Mouse (Mus musculus) hematopoietic stem cell, adult 5-6 weeks (primary cell): ENCODE data around the gene Btd. TPM values are rescaled to one million over a fixed set of nuclear protein-coding genes. Genes with fewer than 3 reads are reported as not detected.

Experiments used
- ATAC-seq, 2 experiments: fragments of 125-278 bp in 1 of 2; replicated peaks in 1 of 2; 2 replicates each; pipeline ENCODE4 v1.8.0; 2016 to 2017; ENCODE audit warnings: inconsistent platforms in 2 of 2, mild to moderate bottlenecking in 2 of 2, moderate number of reproducible peaks in 2 of 2, low read depth in 1 of 2, moderate TSS enrichment in 1 of 2; ENCODE audit not compliant: low FRiP score in 2 of 2, poor library complexity in 2 of 2, severe bottlenecking in 2 of 2, insufficient read depth in 1 of 2, low TSS enrichment in 1 of 2
- total RNA-seq: library from RNA; stranded (forward); fragments of 172-1452, 232-1000 nt; gene quantifications from 2 replicates; pipeline ENCODE4 v1.2.3, GENCODE M21; 2017

Btd gene
- total RNA-seq, 1 experiment from 2014 or later = 23.3 TPM

DNA sequence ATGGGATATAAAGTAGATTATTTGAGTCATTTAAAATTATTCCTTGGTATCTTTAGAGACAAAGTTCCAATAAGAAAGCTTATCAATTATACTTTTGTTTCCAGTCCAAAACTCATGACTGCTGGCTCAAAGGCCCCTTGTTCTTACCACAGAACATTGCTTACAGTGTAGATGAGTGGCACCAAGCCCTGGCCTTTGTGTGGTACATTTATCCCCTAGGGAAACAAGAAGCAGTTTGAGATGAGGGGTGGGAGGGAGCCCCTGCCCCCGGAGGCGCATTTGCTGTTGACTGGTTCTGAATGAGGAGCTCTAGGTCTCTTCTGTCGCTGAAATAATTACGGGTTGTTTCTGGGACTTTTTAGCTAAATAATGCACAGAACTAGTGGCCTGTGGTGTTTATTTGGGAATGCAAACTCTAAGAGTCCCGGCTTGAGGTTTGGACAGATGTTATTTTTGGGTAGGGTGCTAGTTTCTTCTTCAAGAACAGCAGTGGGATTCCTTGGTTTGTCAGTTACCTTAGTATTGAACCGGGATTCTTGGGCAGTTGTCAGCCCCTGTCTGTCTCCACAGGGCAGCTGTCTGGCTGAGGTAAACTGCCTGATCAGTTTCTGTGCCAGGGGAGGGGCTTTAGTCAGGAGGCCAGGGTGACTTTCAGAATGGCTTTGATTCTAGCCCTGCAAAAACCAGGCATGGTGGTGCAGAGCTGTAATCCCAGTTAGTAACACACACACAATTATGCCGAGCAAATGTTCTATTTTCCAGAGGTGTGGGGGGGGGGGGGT, 19.7 kb downstream of the Btd start:
- ATAC-seq = no peak

DNA sequence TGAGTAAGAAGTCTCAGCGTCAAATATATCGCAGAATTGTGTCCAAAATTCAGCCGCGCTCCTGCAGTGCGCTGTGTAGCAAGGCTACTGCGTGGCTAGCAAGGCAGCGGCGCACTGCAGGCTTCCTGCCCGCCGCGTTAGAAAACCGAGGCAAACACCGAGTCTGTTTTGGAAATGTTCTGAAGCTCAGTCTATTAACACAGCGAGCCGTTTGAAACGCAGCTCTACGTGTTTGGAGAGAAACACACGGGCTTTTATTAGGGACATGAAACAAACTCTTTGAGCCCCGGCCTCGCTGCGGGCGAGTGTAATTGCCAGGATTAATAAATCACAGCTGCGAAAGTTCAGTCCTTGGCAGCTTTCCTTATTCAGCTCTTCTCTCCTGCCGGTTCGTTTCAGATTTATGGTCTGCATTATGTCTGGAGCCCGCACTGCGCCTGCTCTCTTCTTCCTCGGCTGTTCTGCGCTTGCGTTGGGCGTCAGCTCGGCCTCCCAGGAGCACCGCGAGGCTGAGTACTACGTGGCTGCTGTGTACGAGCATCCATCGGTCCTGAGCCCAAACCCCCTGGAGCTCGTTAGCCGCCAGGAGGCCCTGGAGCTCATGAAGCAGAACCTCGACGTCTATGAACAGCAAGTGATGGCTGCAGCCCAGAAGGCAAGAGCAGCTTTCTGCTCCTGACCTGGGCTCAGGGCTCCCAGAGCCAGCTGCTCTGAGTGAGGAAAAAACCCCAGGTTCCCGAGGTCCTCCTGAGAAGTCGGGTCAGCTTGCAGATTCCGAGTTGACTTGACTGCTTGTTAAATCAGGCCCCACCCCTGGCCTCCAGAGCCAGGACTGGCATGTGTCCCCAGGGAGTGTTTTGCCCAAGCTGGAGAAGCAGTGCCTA, 21.1 kb downstream of the Btd start:
- ATAC-seq = peak; percentile 54 to 61

DNA sequence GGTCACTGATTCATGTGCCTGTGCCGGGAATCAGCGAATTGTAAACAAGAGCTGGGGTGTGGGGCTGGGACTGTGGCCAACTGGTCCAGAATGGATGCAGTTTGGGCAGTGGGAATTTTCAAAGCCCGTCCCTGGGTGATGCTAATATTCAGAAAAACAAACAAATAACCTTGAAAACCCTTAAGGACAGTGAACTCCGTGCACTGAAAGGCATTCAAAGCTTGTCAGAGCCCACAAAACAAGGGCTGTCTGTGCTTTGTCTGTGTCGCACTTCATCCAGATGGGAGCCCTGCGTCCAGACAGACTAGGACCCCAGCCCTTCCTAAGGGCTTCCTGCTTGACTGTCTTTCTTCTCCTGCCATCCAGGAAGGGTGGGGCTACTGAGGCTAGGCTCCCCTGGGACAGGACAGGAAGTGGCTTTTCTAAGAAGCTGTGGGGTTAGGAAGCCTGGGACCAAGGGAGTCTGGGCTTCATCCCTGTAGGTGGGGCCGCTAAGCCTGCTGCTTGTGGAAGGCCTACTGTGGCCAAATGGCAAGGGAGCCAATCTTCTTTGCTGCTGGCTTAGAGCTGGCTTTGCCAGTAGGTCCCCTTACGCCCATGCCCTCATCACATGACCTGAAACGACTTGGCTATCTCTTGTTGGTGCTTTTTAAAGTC, 21.9 kb downstream of the Btd start:
- ATAC-seq = no peak

DNA sequence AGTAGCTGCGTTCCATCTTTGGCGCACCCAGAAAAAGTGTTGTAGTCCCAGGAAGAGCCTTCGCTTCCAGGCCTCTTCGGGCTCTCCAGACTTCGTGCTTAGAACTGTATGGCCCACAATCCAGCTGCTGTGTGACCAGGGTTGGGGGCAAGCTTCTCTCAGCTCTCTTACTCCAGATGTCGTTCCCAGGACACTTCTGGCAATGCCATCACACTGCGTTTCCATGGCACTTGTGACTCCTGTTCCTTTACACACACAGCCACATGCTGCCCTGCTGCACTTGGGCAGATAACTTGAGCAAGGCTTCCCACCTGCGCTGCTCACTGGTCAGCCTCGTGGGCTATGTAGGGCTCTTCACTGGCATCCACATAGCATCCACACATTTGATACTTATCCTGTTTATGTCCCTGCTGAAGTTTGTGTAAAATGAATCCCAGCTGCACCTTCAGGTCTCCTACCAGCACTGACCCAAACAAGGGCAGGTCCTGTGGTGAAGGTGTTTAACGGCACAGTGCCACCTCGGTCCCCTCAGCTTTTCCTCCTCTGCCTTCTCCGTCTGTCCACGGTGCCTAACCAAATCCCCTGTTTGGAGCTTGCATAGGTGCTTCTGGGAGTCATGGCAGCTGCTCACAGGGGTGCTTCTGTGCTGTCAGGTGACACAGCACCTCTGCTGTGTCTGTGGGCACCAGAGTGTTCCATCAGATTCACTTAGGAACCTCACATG, 22.7 kb downstream of the Btd start:
- ATAC-seq = no peak

DNA sequence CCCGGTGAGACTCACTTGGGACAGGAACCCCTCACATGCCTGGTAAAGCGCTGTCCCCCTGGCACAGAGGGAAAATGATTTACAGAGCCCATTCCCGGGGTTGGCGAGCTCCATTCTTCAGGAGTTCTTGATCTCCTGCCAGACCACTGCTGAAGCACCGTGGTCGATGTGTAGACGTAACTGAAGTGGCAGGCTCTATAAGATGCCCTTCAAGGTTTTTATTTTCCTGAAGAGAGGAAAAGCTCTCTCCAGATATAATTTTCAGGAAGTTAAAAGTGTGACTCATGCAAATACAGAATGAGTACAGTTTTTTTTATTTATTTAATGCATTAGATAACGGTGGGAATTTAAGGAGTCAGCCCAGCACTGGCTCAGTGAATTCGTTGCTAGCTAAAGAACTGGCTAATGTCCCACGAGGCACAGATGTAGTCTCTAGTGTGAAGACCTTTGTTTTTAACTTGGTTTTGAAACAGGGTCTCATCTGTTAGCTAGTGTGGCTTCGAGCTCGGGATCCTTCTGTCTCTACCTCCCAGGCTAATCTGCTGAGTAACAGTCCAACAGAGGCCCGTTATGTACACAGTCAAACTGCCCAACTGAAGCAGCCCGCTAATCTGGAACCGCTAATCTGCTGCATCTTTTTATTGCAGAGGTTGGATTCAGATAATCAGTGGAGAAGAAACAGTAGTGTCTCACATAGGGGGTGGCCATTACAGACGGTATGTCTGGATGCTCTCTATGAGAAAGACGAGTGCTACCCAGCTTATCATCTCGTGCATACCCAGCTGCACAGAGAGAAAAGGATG, 23.5 kb downstream of the Btd start:
- ATAC-seq = no peak

DNA sequence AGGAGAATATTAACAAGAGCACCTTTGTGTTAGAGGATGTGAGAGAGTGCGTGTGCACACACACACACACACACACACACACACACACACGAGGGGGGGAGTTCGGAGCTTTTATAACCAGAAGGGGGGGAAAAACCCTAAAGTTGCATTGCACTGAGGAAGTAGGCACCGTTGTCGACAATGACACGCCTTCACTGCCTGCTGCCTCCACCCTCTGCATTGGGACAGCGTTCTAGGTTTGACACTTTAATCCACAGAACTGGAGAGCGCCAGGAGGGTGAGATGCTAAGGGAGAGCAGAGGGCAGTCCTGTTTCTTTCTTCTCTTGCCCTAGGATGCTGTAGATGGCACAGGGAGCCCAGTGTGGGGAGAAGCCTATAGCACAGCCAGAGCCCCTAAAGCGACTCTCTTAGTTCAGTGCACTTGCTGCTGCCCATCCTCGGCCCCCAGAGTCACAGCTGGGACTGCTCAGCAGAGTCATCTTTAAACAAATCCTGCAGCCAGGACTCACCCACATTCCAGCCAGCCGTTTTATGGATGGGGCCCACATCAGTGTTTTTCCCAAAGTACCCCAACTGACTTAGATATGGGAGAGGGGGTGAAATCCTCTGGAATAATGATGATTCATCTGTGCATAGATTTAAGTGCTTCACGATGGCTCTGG, 24.2 kb downstream of the Btd start:
- no peak for ATAC-seq

DNA sequence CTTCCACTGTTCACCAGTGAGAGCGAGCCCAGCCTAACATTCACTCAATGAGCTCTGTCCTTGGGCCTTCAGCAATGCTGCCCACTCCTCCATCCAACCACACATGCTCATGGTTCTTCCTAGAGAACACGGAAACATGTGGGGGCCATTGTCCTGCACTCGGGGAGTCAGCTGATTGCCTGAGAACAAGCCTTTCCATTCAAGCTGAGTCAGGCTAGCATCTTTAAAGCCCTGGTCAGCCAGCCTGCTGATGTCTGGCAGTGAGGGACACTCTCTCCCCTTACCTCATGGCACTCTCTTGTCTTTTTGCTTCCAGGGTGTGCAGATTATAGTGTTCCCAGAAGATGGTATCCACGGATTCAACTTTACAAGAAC, 24.7 kb downstream of the Btd start:
- ATAC-seq = no peak

DNA sequence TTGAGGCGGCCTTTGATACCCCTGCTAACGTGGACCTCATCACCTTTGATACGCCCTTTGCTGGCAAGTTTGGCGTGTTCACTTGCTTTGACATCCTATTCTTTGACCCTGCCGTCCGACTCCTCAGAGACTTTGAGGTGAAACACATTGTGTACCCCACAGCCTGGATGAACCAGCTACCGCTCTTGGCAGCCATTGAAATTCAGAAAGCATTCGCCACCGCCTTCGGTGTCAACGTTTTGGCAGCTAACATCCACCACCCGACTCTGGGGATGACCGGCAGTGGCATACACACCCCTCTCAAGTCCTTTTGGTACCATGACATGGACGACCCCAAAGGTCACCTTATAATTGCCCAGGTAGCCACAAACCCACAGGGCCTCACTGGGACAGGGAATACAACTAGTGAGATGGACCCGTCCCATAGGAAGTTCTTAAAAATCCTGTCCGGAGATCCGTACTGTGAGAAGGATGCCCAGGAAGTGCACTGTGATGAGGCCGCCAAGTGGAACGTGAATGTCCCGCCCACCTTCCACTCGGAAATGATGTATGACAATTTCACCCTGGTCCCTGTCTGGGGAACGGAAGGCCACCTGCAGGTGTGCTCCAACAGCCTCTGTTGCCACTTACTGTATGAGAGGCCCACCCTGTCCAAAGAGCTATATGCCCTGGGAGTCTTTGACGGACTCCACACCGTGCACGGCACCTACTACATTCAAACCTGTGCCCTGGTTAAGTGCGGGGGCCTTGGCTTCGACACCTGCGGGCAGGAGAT, 26.3 kb downstream of the Btd start:
- no peak for ATAC-seq

DNA sequence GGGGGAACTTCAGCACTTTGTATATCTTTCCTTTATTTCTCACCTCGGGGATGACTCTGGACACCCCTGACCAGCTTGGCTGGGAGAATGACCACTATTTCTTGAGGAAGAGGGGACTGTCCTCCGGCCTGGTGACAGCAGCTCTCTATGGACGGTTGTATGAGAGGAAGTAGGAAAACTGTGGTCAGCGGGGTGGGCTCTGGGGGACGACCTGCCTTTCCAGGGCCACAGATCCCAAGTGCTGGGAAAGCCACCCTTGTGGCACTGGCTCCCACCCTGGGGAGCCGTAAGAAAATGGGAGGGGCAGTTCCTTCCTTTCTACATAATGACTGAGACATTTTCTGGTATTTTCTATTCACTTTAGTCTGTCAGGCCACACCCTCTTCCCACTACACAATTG, 26.9 kb downstream of the Btd start:
- no peak for ATAC-seq

DNA sequence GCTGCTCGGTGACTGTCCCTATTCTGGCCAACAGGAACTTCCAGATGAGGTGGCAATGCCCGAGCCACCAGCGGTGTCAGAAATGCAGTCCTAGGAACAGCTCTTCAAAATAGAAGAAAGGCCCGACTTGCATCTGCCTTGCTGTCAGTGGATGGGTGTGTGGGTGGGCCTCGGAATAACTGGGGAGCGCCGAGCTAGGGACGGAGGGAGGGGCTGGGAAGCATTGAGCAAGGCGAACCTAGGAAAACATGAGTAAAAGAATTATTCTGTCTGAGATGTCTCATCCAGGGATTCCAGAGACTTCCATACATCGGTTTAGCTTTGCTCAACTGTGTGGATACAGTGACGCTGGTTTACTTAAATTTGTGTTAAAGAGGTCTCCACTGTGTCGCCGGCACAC, 27.5 kb downstream of the Btd start:
- ATAC-seq = no peak

DNA sequence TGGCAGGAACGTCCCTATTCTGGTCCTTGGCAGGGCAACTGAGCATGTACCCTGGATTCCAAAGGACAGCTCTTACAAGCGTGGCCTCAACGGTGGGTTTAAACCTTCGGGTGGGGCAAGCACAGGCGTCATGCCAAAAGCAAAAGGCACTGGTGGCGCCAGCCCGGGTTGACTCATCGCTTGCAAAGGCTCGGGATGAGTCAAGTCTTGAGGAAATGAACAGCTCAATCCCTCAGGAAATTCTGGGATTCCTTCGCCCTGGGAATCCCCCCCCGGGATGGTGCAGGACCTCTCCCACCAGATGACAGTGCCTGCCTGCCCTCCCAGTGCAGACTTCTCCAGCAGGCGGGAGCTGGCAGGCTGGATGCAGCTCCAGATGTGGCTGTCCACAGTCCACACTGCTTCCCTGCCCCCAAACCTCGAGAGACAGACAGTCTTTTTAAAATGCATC, 28.4 kb downstream of the Btd start:
- ATAC-seq = no peak

DNA sequence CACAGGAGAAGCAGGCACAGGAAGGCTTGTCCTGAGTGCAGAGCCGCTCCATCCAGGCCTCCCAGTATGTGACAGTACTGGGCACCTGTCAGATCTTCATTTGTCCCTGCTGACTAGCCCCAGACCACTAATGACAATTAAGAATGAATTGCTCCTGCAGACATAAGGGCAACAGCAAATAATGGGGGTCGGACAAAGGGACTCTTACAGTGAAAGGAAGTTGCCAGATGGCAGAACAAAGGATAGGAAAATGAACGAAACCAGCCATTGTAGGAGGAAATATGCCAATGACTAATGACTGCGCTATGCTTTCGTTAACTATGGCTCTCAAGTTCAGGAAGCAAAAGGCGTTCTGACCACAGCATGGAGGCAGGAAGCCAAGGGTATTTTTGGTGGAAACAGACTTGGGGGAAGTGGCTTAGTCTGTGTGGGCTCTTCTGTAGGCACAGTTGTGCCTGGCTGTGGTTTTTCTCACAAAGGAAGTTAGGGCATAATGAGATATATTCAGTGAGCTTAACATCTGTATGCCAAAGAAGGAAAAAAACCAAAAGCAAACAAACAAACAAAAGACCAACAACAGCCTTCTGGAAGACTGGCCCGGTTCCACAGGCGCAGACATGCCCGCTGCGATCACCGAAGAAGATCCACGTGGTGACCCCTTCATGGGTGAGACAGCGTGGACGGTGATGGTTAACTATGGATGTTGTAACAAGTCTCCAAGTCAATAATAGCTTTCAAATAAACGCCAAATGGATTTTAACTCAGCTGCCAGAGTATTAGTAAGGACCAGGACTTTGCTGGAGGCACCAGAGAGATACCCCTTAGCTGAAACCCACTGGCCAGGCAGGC, 29.0 kb downstream of the Btd start:
- ATAC-seq = peak; percentile 87 to 89

DNA sequence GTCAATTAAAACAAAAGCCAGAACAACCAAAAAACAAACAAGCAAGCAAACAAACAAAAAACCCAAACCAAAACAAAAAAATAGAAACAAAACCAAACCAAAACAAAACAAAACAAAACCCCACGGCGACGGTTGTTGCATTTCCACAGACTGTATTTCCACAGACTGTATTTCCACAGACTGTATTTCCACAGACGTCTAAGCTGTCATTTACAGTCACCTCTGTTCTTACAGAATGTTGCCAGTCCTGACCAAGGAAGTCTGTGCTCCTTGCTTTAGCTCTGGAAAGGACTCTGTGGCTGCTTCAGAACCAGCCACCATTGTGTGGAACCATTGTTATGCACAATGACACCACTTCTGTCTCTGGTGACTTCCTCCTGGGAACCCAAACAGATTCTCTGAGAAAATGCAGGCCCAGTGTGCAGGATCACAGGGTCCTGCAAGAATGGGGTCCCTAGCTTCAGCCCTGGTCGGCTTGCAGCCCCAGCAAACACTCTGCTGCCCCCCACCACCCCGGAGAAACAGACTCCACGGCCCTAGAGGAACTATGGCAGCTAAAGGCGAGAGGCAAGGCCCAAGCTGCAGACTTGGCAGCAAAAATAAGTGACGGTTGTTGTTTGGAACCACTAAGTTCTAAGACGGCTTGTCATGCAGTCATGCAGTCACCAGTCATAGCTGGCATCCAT, 30.9 kb downstream of the Btd start:
- no peak; a peak in 1 of 4 replicates for ATAC-seq

DNA sequence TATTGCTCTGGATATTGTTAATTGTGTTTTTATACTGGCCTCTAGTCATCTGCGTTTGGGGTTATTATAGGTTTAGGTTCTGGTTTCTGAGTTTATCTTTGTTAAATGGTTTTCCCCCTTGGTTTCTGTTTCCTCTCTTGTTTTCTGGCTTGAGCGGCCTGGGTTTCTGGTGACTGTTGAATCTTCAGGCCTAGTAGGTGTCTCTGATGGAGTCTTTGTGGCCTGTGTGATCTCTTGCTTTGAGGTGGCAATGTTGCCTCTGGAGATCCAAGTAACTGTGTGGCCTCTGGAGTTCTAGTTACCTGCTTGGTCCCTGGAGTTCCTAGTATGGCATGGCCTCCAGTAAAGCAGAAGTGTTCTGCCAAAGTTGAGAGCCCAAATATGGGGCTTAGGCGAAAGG, 39.8 kb downstream of the Btd start:
- no peak for ATAC-seq
